Mouse (Mus musculus): ENCODE measurements around the gene Scamp3.

GRCm38 (mm10) chr3:89202253-89203141 is 25.2 kb downstream of the Scamp3 start, which contains the start of gene Gba:
- TF ChIP-seq POLR2A (IDR thresholded peaks at IDR 0.05; ENCODE audit: low read depth, low read length) (peak; percentile 63), ETS1 (conservative IDR thresholded peaks at IDR 0.05; ENCODE audit: low read depth, low read length) (no peak), MEF2A (IDR thresholded peaks at IDR 0.05; ENCODE audit: borderline replicate concordance, low read depth, low read length) (peak; percentile 24; the same call in 1 of the 2 replicates), CTCF (conservative IDR thresholded peaks at IDR 0.05 in 1 of 2, IDR thresholded peaks at IDR 0.05 in 1 of 2; ENCODE audit: low read depth in 2 of 2, low read length in 2 of 2) (no peak), MXI1 (IDR thresholded peaks at IDR 0.05; ENCODE audit: low read depth, low read length) (peak; percentile 68; the same call in 1 of the 2 replicates), EP300 (IDR thresholded peaks at IDR 0.05; ENCODE audit: low read length) (no peak), POLR2AphosphoS2 (IDR thresholded peaks at IDR 0.05; ENCODE audit: low read depth, low read length) (no peak), NRF1 (IDR thresholded peaks at IDR 0.05; ENCODE audit: low read depth, low read length) (peak; percentile 73), TCF12 (IDR thresholded peaks at IDR 0.05; ENCODE audit: low read depth, low read length) (peak; percentile 55), MAFK (IDR thresholded peaks at IDR 0.05; ENCODE audit: insufficient replicate concordance, low read length) (no peak), RAD21 (IDR thresholded peaks at IDR 0.05; ENCODE audit: low read depth, low read length) (no peak), TBP (conservative IDR thresholded peaks at IDR 0.05; ENCODE audit: low read depth, low read length) (peak; percentile 52; the same call in 1 of the 2 replicates), USF2 (conservative IDR thresholded peaks at IDR 0.05; ENCODE audit: low read depth, low read length) (peak; percentile 100)
